Mouse (Mus musculus) forebrain, embryonic 16.5 days (tissue): ENCODE results near the gene Crtac1. TPM values are rescaled to one million over a fixed set of nuclear protein-coding genes. Genes with fewer than 3 reads are reported as not detected.
A peak's percentile ranks its signal among the peaks of the same experiment; 100 is the strongest.

Experiments used
- ATAC-seq: fragments of 200-750 bp; cut with Nextera tagmentation; 2 replicates; pipeline ENCODE4 v1.8.0; 2017; ENCODE audit warnings: mild to moderate bottlenecking, moderate library complexity
- H3K27ac ChIP-seq: fragments of 300-500 bp; sonication (generic); 2 replicates; pipeline ENCODE4 v1.5.1; 2014; ENCODE audit warnings: low read length, control low read depth
- H3K27me3 ChIP-seq: fragments of 300-500 bp; sonication (generic); replicated peaks from 2 replicates; pipeline ENCODE4 v1.6.1; 2014; ENCODE audit warnings: low read length; ENCODE audit not compliant: control insufficient read depth, insufficient read depth
- H3K36me3 ChIP-seq: fragments of 300-500 bp; sonication (generic); 2 replicates; pipeline ENCODE4 v1.6.1; 2014; ENCODE audit not compliant: control insufficient read depth, insufficient read depth
- H3K4me1 ChIP-seq: fragments of 300-500 bp; sonication (generic); replicated peaks from 2 replicates; pipeline ENCODE4 v1.6.1; 2014; ENCODE audit warnings: low read length; ENCODE audit not compliant: control insufficient read depth, insufficient read depth
- H3K4me2 ChIP-seq: fragments of 300-500 bp; sonication (generic); 2 replicates; pipeline ENCODE4 v1.6.1; 2014; ENCODE audit warnings: mild to moderate bottlenecking, low read length, control low read depth
- H3K4me3 ChIP-seq: fragments of 300-500 bp; sonication (generic); replicated peaks from 2 replicates; pipeline ENCODE4 v1.5.1; 2014; ENCODE audit warnings: mild to moderate bottlenecking, low read length, control low read depth
- H3K9ac ChIP-seq: fragments of 300-500 bp; sonication (generic); replicated peaks from 2 replicates; pipeline ENCODE4 v1.6.1; 2014; ENCODE audit warnings: low read depth, low read length, control low read depth
- H3K9me3 ChIP-seq: fragments of 300-500 bp; sonication (generic); 2 replicates; pipeline ENCODE4 v1.6.1; 2016; ENCODE audit warnings: low read length; ENCODE audit not compliant: control insufficient read depth
- WGBS: fragments of 180-500 bp; shearing (Covaris S2); extraction: QIAGEN DNeasy Blood & Tissue Kit; methylation state at CpG from one replicate; pipeline ENCODE4 v1.1.7; 2014; 5-methylcytosine and 5-hydroxymethylcytosine counted together
- polyA plus RNA-seq: library from polyadenylated mRNA; unstranded; fragments of >200 nt; fragmentation: Nextera tagmentation; extraction: Ambion mirVana; gene quantifications from 2 replicates; pipeline ENCODE4 v1.2.1, GENCODE M21; 2015

The Crtac1 gene
- polyA plus RNA-seq, 1 experiment from 2014 or later = 24.3 TPM

DNA sequence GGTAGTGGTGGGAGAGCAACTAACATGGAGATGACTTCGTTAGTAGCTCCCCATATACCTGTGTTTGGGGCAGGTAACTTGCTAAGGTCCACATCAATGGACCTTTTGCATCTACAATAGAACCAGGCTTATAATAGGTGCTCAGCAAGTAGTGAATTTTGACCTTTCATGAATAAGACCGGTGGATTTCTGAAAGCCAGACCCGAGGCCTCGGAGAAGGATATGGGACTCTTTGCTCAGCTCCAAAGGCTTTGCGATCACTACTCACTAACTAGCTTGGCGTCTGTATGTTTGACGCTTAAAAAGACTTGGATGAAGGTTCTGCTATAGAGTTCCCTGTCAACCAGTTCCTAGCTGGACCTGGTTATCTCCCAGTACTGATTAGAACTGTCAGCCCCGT is 1.2 kb upstream of the Crtac1 start:
- Histone ChIP-seq H3K9ac (peak overlapping the region; percentile 80), H3K4me1 (peaks cover 16% of the 10 kb centered on the region), H3K9me3 (no peaks in the 10 kb centered on the region), H3K36me3 (no peaks in the 10 kb centered on the region), H3K27me3 (peaks cover 8% of the 10 kb centered on the region; the same call in 1 of the 2 replicates), H3K27ac (no peak overlapping the region), H3K4me2 (peak overlapping the region; percentile 87), H3K4me3 (peak overlapping the region; percentile 63)
- no peak for ATAC-seq
- WGBS = 48% methylated on average over 8 of the region's 8 CpGs

DNA sequence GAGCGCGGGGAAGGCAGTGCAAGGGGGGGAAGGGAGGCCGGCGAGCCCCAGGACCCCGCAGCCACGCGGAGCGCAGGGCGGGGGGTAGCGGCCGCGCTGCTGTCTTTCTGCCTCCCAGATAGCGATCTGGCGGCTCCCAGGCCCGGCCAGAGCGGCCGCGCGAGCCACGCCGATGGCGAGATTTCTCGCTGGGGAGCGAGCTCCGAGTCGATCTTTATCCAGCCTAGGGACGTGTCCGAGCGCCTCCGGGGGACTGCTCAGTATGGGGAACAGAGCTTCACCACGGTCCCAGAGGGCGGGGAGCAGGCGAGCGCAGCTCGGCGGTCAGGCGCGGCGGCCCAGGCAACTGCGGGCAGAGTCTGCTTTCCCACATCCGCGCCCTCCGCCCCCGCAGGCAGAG is 608 bp upstream of the Crtac1 start:
- ATAC-seq = peak; percentile 57
- Histone ChIP-seq H3K4me1 (peaks cover 16% of the 10 kb centered on the region), H3K4me2 (peak overlapping the region; percentile 87), H3K4me3 (peak overlapping the region; percentile 63), H3K9me3 (no peaks in the 10 kb centered on the region), H3K9ac (peak overlapping the region; percentile 80), H3K36me3 (no peaks in the 10 kb centered on the region), H3K27me3 (peaks cover 8% of the 10 kb centered on the region; the same call in 1 of the 2 replicates), H3K27ac (peak overlapping the region; percentile 68)
- WGBS = under 1% methylated on average over 40 of the region's 44 CpGs

DNA sequence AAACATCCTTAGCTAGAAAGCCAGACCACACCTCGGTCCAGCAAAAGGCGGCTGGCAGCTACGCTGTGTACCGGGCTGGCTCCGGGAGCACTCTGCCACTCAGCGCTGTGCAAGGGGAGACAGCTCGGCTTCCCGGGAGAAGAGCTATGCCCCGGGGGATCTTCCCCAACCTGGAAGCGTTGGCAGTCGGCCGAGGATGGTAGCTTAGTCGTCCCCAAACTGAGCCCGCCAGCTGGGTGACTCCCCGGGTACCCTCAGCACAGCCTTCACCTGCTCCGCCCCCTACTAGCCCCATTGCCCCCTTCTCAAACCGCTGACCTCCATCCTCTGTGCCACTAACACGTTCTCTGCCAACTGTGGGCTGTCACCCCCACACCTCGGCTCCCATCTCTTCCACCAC is 602 bp downstream of the Crtac1 start:
- H3K4me1 ChIP-seq = peaks cover 19% of the 10 kb centered on the region
- H3K9ac ChIP-seq = peak overlapping the region; percentile 80
- no peak overlapping the region for H3K27ac ChIP-seq
- WGBS = 1% methylated on average over 18 of the region's 19 CpGs
- peak overlapping the region; percentile 63 for H3K4me3 ChIP-seq
- peaks cover 8% of the 10 kb centered on the region; the same call in 1 of the 2 replicates for H3K27me3 ChIP-seq
- ATAC-seq = peak; percentile 7; the same call in 1 of the 2 replicates
- H3K36me3 ChIP-seq = no peaks in the 10 kb centered on the region
- peak overlapping the region; percentile 87 for H3K4me2 ChIP-seq
- H3K9me3 ChIP-seq = no peaks in the 10 kb centered on the region

DNA sequence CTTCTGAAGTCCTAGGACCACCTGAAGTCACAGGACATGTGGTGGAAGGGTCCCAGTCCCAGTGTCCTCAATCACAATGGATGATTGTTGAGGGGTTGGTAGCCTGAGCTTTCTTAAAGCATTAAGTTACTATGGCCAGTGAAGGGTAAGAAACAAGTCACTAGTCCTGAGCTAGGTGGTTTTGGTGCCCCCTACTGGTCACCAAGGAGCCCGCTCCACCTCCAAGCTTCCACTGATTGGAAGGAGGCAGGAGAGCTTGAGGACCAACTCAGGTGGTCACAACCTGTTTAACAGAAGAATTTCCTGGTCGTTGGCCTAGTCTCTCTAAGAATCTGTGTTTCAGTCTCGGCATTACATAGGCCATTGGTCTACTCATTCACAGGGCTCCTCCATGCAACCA is 2.2 kb downstream of the Crtac1 start:
- no peak overlapping the region for H3K9ac ChIP-seq
- H3K4me2 ChIP-seq = no peak overlapping the region
- no peaks in the 10 kb centered on the region for H3K9me3 ChIP-seq
- no peak for ATAC-seq
- H3K4me1 ChIP-seq = peaks cover 14% of the 10 kb centered on the region
- no peak overlapping the region for H3K27ac ChIP-seq
- H3K27me3 ChIP-seq = peaks cover 3% of the 10 kb centered on the region; the same call in 1 of the 2 replicates
- no peaks in the 10 kb centered on the region for H3K36me3 ChIP-seq
- 18% methylated on average over 3 of the region's 3 CpGs for WGBS
- no peak overlapping the region for H3K4me3 ChIP-seq

DNA sequence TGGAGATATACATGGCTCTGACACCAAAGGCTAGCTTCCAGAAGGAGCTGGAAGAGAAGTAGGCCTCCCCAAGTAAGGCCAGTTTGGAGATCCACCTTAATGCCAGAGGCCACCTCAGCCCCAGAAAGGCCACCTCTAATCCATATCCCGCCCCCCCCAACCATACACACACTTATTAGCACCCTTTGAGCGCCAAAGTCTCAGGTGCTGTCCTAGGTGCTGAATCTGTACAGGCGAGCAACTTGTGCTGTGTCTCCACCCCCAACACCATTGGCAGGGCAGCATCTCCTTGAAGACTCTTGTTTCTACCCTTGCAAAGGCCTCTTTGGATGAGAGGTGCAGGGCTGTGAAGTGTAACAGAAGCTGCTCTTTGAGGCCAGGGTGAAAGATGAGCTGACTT is 6.4 kb downstream of the Crtac1 start:
- Histone ChIP-seq H3K4me3 (no peak overlapping the region), H3K27ac (no peak overlapping the region), H3K9ac (no peak overlapping the region), H3K4me1 (0 out of 2 replicates have a peak, but pooled peaks cover 2% of the 10 kb centered on the region), H3K36me3 (no peaks in the 10 kb centered on the region), H3K27me3 (peaks cover 3% of the 10 kb centered on the region; the same call in 1 of the 2 replicates), H3K4me2 (no peak overlapping the region), H3K9me3 (no peaks in the 10 kb centered on the region)
- ATAC-seq = no peak
- 19% methylated on average over 3 of the region's 3 CpGs for WGBS

DNA sequence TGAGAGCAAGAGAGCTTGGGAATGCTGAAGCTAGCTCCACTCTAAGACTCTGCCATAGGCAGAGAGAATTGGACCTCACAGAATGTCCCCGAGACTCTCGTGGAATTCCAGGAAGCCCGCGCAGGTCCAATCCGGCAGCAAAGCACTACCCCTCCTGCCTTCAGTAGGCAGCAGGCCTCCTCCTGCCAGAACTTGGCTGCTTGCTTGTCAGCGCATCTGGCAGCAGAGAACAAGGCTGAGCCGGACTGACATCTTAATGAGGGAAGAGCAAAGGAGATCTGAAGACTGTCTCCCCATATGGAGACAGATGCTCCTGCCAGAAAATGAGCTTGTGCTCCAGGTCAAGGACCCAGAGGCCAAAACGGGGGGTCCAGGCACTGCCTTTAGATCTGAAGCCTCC is 16.5 kb downstream of the Crtac1 start:
- no peak overlapping the region for H3K27ac ChIP-seq
- 62% methylated on average over 8 of the region's 8 CpGs for WGBS
- ATAC-seq = peak; percentile 38; the same call in 1 of the 2 replicates
- H3K4me1 ChIP-seq = no peaks in the 10 kb centered on the region; the same call in 1 of the 2 replicates
- H3K9ac ChIP-seq = no peak overlapping the region
- no peaks in the 10 kb centered on the region for H3K27me3 ChIP-seq
- H3K4me3 ChIP-seq = no peak overlapping the region
- H3K36me3 ChIP-seq = no peaks in the 10 kb centered on the region
- H3K9me3 ChIP-seq = no peaks in the 10 kb centered on the region
- H3K4me2 ChIP-seq = no peak overlapping the region

DNA sequence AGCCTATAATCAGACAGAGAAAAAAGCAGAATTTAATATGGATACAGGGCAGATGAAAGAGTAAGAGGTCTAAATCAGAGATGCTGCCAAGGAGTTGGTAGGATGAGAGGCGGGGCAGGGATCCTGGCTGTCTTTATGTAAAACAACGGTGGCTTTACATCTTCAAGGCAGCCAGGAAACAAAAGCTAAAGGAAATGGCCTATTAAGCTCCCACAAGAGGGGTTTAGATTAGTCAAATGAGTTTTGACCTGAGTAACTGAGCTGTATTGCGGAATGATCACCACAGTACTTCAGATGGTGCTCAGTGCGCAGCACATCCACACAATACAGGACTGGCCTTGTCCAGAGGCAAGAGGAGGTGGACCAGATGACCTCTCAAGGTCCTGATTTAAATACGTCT is 21.7 kb downstream of the Crtac1 start:
- WGBS = 25% methylated on average over 5 of the region's 5 CpGs
- Histone ChIP-seq H3K4me3 (no peak overlapping the region), H3K36me3 (no peaks in the 10 kb centered on the region), H3K4me2 (no peak overlapping the region), H3K4me1 (peaks cover 9% of the 10 kb centered on the region), H3K9me3 (no peaks in the 10 kb centered on the region), H3K27ac (no peak overlapping the region), H3K27me3 (no peaks in the 10 kb centered on the region; the same call in 1 of the 2 replicates), H3K9ac (no peak overlapping the region)
- no peak for ATAC-seq

DNA sequence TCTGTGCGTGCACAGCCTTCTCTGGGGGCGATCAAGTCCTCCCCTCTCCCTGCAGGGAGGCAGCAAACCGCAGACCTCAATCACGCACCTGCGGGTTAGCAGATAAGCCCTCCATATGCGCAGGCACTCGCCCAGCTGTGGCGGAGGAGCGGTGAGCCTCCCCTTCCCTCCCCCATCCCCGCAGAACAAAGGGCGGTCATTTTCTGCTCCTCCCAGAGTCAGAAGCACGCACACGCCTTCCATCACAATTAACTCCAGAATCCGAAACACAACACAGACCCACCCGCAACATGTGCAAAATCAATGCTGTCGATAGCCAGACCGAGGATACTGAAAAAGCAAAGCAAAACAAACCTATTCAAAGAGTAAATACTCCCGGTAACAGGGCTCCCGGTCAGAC is 22.4 kb downstream of the Crtac1 start:
- 2% methylated on average over 19 of the region's 19 CpGs for WGBS
- Histone ChIP-seq H3K4me3 (0 out of 2 replicates have a peak overlapping the region, but pooled peaks have one; percentile 10), H3K9me3 (no peaks in the 10 kb centered on the region), H3K4me1 (peaks cover 9% of the 10 kb centered on the region), H3K27ac (no peak overlapping the region), H3K36me3 (no peaks in the 10 kb centered on the region), H3K9ac (peak overlapping the region; percentile 43; the same call in 1 of the 2 replicates), H3K27me3 (no peaks in the 10 kb centered on the region; the same call in 1 of the 2 replicates), H3K4me2 (peak overlapping the region; percentile 40)
- ATAC-seq = peak; percentile 56

DNA sequence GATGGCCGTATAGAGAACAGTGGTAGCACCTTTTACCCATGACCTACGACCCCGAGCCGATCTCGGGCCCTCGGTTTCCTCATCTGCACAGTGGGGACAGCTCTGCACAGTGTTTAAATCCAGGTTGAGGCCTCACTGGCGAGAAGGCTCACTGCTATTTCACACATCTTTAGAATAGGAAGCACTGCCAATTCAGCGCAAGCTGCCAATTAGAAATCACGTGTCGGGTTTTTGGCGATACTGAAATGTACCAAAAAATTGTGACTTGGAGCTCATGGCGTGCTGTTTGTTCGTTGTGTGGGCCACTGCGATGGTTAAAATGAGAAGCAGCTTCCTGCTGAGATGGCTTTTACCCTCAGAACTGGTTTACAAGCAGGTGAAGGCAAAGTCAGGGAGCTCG is 27.2 kb downstream of the Crtac1 start:
- WGBS = 70% methylated on average over 15 of the region's 15 CpGs
- H3K4me1 ChIP-seq = peaks cover 4% of the 10 kb centered on the region
- H3K4me3 ChIP-seq = no peak overlapping the region
- no peaks in the 10 kb centered on the region for H3K36me3 ChIP-seq
- H3K27me3 ChIP-seq = no peaks in the 10 kb centered on the region; the same call in 1 of the 2 replicates
- H3K9me3 ChIP-seq = no peaks in the 10 kb centered on the region
- no peak overlapping the region for H3K9ac ChIP-seq
- H3K27ac ChIP-seq = no peak overlapping the region; the same call in 1 of the 2 replicates
- H3K4me2 ChIP-seq = no peak overlapping the region
- no peak for ATAC-seq

DNA sequence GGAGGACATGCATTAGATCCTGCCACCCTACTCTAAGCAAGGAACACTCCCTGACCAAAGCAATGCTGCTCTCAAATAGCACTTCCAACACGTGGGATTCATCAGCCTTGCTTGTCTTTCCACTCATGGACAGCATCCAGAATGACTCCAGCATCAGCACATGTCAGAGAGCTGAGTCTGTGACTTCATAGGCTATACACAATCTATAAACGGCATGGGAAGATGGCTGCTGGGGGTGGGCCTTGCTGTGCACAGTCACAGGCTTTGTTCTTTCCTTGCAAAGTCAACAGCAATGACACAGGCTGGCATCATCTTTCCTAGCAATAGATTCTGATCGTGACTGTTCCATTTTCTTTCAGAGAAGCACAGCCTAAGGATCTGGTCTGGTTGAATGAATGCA is 31.6 kb downstream of the Crtac1 start:
- no peak for ATAC-seq

More for the DNA sequence above, 31.6 kb downstream of the Crtac1 start:
- H3K9me3 ChIP-seq = no peaks in the 10 kb centered on the region
- H3K9ac ChIP-seq = no peak overlapping the region
- no peaks in the 10 kb centered on the region for H3K27me3 ChIP-seq
- H3K27ac ChIP-seq = no peak overlapping the region
- 60% methylated on average over 3 of the region's 3 CpGs for WGBS
- no peaks in the 10 kb centered on the region for H3K36me3 ChIP-seq
- H3K4me3 ChIP-seq = no peak overlapping the region
- peaks cover 6% of the 10 kb centered on the region for H3K4me1 ChIP-seq
- H3K4me2 ChIP-seq = no peak overlapping the region
